24 mouse cellular contexts compared by ENCODE assay signal in genomic region chr11:82080865-82081264, GRCm38 (mm10). TPM values are rescaled to one million over a fixed set of nuclear protein-coding genes. Genes with fewer than 3 reads are reported as not detected.
"Had no signal": no experiment of that assay in that cellular context is flagged by ENCODE, and none has a peak within 500 bp of the region (broad histone marks: within the 10 kb centered on the region; RNA-seq: fewer than 3 reads in every experiment).

No protein-coding gene starts in this region.

- ATAC-seq: midbrain, embryonic 16.5 days had no signal

- H3K36me3 ChIP-seq: midbrain, embryonic 10.5 days; midbrain, embryonic 12.5 days; neural tube, embryonic 12.5 days; stomach, embryonic 15.5 days had no signal

- H3K27ac ChIP-seq: midbrain, embryonic 10.5 days; midbrain, embryonic 12.5 days; neural tube, embryonic 12.5 days; stomach, embryonic 15.5 days; stomach, postnatal 0 days had no signal

- H3K27me3 ChIP-seq: midbrain, embryonic 12.5 days; neural tube, embryonic 12.5 days; stomach, embryonic 15.5 days had no signal

- H3K4me1 ChIP-seq: midbrain, embryonic 10.5 days; midbrain, embryonic 12.5 days; neural tube, embryonic 12.5 days; stomach, embryonic 15.5 days had no signal

- H3K4me3 ChIP-seq: midbrain, embryonic 10.5 days; midbrain, embryonic 12.5 days; neural tube, embryonic 12.5 days; stomach, embryonic 15.5 days had no signal

- H3K9ac ChIP-seq: lung, embryonic 14.5 days; midbrain, embryonic 12.5 days; neural tube, embryonic 12.5 days; stomach, embryonic 15.5 days had no signal

- DNase-seq: lung, adult 18-20 months; lung, embryonic 14.5 days; lung, postnatal 14 days; lung, postnatal 4 days; midbrain, embryonic 14.5 days; right cerebral cortex, postnatal 14 days; thymus, adult 2 months; thymus, postnatal 25 days; thymus, postnatal 4 days had no signal

- H3K9me3 ChIP-seq: midbrain, embryonic 12.5 days; neural tube, embryonic 12.5 days; stomach, embryonic 15.5 days had no signal

- H3K4me2 ChIP-seq: lung, embryonic 14.5 days; midbrain, embryonic 12.5 days; neural tube, embryonic 12.5 days; stomach, embryonic 15.5 days had no signal

RNA-seq across cellular contexts. Expression of gene Ccl12, which starts 20.8 kb away (rescaled TPM):
- total RNA-seq: megakaryocyte, adult 5-6 weeks; megakaryocyte-erythroid progenitor cell, adult 5-6 weeks; neutrophil, adult 5-6 weeks had no signal
- polyA plus RNA-seq: midbrain, embryonic 10.5 days; spleen, adult 2 months had no signal

RNA-seq across cellular contexts. Expression of gene Ccl11, which starts 23.2 kb away (rescaled TPM):
- total RNA-seq: megakaryocyte, adult 5-6 weeks; megakaryocyte-erythroid progenitor cell, adult 5-6 weeks; neutrophil, adult 5-6 weeks had no signal
- polyA plus RNA-seq: midbrain, embryonic 10.5 days; midbrain, embryonic 12.5 days; midbrain, embryonic 14.5 days; neural tube, embryonic 14.5 days; testis, adult 2 months had no signal

RNA-seq across cellular contexts. Expression of gene Ccl8, which starts 34.1 kb away (rescaled TPM):
- total RNA-seq: megakaryocyte, adult 5-6 weeks; megakaryocyte-erythroid progenitor cell, adult 5-6 weeks; neutrophil, adult 5-6 weeks had no signal
- polyA plus RNA-seq: liver, embryonic 16.5 days; lung, embryonic 14.5 days; lung, embryonic 16.5 days; midbrain, embryonic 10.5 days; midbrain, embryonic 12.5 days; midbrain, embryonic 14.5 days; midbrain, embryonic 16.5 days; neural tube, embryonic 12.5 days; neural tube, embryonic 14.5 days; stomach, embryonic 15.5 days; stomach, postnatal 0 days had no signal

RNA-seq across cellular contexts. Expression of gene Ccl7, which starts 35.4 kb away (rescaled TPM):
- total RNA-seq: megakaryocyte-erythroid progenitor cell, adult 5-6 weeks; neutrophil, adult 5-6 weeks had no signal
- polyA plus RNA-seq: spleen, adult 2 months; testis, adult 2 months had no signal

RNA-seq across cellular contexts. Expression of gene Gm17268, which starts 42.5 kb away (rescaled TPM):
- total RNA-seq: megakaryocyte, adult 5-6 weeks; megakaryocyte-erythroid progenitor cell, adult 5-6 weeks; neutrophil, adult 5-6 weeks had no signal
- polyA plus RNA-seq: liver, embryonic 16.5 days; lung, embryonic 14.5 days; lung, embryonic 16.5 days; midbrain, embryonic 10.5 days; midbrain, embryonic 12.5 days; midbrain, embryonic 14.5 days; midbrain, embryonic 16.5 days; neural tube, embryonic 12.5 days; neural tube, embryonic 14.5 days; spleen, adult 2 months; stomach, embryonic 15.5 days; stomach, postnatal 0 days; testis, adult 2 months; thymus, adult 2 months; urinary bladder, adult 2 months had no signal
